Mouse (Mus musculus) thymus, postnatal 25 days (tissue): Measurements from ENCODE around the gene Egfem1.

Experiments used
- DNase-seq: peaks from one replicate; pipeline ENCODE4 v3.0.0; 2022

Egfem1 gene

DNA sequence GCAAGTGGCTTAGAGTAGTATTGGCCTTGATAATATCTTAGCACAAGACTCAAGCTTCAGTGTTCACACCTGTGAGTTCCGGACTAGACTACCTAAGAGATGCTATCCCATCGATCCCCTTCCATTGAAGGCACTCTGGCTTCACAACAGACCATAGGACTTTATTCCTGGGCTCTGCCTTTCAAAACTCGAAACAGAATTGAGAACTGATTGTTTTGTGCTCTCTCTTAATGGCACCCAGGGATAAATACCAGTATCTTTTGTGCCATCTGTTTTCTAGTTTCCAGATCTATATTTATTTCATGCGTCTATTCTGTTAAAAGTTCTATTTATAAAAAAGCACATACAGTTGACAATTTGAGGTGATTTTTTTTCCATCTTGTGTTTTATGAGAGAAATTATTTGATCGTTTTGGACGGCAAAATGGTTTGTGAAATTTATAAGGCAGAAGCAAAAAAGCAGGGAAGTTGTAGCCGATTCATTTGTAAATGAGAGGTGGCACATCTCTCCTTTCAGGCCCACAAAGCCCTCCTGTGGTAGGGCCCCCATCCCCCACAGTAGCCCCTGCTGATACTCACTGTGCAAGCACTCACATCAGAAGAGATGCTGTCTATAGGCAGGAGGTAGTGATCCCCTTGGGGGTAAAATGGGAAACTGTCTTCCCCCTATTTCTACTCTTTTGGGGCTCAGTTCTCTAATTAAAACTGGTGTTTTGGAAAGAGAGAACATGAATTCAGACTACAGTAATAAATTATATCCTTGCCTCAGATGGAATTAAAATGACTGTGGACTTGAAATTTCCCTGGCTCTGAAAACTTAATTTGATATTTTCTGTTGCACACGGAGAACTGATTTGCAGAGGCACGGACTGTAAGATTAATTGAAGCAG is 53.6 kb downstream of the Egfem1 start:
- DNase-seq = no peak

DNA sequence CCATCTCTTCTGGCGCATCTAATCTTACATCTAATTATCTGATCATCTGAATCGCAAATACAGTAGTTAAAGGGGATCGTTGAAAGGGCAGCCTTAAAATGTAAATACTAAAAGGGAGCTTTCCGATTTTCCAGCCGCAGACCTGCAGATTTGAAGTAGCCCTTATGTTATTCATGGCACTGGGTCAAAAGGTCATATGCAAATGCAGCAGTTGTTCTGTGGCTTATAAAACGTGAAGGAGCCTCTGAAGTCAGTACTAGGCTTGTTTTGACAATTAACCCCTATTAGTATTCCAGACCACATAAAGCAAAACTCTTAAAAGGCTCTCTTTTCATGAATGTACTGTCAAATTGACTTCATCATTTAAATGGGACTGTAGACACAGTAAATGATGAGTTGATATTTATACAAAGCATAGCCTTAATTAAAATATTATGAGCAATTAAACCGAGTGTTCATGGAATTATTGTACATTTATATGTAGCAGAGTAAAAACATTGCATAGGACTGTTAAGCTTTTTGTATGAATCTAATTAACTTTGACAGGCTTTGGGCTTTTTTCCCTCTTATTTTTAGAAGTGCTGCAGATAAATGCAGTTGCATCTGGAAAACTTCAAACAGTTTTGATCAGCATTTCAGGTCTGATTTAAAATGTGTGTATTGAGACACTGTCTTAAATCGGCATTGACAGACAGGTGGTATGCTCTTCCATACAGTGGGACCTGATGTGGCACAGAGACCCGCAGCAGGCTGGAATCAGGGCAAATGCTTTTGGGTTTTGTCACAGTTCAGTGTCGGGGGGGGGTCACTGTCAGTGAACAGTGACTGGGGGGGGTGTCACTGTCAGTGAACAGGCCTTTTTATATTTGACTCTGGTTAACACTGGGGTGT is 54.5 kb downstream of the Egfem1 start:
- no peak for DNase-seq

DNA sequence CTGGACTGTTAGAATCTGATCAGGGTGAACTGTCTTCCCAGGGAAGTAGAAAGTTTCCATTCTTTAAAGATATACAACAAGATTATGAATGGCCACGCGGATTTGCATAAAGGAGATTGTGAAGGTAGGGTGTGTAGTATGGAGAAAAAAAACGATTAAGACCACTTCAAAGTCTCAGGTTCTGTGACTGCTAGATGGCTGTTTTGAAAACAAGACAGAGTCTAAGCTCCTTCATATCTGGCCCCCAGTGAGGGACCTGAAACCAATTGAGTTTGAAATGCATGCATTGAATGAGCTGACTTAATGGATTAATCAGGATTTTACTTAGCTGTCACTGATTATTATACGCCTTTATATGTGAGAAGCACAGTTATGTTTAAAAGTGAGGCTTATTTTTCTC is 86.6 kb downstream of the Egfem1 start:
- DNase-seq = no peak

DNA sequence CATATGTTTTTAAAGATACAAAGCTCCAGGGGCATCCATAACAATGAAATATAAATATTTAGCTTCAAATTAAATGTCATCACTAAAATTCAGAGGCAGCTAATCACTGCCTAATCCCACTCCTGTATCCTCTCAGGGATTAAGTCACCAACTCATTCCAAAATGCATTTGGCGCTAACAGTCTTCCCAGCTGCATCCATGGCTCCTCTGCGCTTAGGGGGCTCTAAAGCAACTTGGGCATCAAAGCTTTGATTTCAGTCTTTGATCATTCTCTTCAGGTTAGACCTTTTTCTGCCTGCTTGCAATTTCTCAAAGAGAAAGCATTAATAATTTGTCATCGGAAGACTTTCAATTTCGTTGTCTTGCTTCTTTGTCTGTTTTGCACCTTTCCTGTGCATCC is 87.2 kb downstream of the Egfem1 start:
- DNase-seq = no peak

DNA sequence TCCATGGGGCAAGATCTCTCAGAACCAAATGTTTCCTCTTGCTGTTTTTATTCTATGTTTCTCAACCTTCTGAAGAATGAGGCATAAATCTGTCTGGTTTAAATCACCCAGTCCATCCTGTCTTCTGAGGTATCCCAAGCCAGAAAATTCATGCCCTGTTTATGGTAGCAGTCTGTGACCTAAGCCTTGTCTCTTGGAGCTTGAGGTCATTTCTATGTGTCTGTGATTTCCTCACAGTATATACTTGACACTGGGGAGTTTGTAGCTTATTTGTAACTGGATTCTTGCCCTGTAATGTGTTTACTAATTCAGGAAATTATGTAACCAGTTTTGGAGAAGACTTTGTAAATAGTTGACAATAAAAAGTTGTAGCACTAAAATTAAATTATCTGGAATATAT is 95.2 kb downstream of the Egfem1 start:
- DNase-seq = no peak

DNA sequence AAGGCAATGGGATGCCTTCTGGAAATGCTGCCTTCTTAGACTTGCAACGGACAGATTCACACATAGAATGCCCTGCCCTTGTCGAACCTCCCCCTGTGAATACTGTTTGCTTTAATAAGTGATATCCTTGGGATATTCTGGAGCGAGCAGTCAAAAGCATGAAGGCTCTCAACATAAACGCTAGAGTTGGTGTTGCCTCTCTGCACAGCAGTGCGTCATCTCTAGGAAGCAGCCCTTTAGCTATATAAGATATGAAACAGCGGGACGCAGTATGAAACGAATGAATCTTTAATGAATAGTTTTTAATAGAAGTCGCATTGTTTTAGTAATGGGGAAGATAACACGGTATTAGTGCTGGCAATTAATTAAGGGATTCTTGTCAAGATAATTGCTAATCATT is 101.2 kb downstream of the Egfem1 start:
- no peak for DNase-seq

DNA sequence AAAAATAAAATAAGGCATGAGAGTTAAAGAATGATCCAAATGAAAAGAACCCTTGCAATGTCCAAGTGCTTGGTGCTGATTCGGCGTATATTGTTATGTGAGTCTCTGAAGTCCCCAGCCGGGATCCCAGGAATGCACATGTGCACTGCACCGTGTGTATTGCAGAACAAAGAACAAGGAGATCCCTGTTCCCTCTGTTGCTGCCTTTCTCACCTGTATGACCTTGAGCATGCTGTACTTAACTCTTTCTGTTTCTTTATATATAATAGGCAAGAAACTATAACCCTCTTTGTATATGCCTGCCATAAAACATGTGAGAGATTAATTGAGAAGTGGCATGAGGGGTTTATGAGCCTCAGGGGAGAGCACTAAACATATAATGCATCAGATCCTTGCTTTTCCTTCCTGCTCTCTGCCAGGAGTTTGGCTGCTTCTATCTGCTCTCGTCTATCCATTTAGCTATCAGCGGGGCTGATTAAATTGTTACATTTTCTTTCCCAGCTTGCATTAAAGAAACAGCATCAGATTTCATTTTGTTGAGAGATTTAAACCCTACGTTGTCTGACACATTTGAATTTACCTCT is 101.9 kb downstream of the Egfem1 start:
- DNase-seq = no peak

DNA sequence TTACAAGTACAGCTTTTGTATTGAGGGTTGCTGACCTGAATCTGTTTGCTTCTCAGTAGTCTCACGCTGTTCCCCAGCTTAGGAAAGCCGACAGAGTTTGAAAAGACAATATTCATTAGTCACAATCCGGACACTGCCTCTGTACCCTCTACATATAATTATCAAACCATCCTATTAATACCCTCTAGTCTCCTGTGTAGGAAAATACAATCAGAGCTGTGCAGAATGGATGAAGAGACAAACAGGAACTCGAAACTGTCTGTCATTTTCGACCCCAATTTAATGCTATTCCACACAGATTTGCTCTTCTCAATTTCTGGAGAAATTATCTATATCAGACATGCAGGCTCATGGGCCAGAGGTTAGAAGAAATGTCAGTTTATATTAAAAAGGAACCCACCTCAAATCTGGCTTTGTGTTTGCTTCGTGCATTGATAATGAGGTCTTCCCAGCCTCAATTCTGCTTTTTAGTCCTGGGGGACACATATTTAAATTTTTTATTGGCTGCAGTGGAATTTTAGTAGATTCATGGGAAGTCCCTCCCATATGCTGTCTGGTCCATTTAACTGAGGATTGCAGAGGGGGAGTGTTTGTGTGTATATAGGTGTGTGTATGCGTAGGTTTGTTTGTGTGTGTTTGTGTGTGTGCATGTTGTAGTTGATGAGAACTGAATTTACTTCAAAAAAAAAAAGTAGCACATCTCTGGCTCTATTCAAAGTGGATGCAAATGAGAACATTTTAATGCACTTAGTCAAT is 102.8 kb downstream of the Egfem1 start:
- DNase-seq = no peak

DNA sequence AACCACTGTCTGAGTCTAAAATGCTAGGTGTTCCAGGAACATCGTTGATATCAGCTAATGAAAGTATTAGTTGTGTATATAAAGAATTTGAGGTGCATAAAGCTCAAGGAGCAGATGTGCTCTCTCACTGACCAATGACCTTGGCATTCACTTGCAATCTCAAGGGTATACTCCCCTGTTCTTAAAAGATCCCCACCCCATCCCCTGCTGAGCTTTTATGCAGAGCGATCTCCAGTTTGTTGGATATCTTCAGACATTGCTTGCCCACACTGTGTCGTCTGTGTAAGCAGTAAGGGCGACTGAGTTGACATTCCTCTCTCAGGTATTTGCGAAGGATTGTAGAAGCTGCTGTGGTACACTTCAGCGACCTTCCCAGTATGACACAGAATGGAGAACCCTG is 108.4 kb downstream of the Egfem1 start:
- no peak for DNase-seq

DNA sequence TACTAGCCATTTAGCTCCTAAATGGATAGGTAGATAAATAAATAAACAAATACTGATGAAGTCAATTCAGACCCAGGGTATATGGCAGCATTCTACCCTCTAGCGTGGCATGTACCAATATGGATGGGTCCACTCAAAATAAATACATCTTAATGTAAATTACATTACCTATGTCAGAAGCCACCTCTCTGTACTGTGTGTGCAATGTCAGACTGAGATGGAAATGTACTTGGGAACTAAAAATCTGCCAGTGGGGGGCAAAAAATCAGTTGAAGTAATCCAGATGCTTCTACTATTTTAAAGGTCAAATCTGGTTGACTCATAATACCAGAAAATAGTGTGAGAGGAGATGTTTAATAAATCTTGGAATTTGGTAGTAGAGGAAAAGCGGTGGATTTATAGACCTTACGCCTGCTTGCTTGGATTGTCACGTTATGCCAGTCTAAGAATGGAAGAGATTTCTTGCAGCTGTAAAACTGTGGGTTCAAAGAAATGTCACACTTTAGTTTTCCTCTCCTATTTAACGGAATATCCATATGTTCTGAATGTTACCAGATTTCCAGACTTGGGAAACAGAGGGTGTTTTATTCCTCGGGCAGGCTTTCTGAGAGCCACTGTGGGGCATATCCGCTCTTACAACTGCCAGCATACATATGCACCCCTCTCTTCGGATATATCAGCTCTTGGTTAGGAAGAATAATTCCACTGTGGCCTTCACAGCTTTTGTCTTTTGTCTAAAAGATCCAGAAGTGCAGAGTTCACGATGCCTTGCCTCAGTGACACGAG is 116.1 kb downstream of the Egfem1 start:
- DNase-seq = no peak

DNA sequence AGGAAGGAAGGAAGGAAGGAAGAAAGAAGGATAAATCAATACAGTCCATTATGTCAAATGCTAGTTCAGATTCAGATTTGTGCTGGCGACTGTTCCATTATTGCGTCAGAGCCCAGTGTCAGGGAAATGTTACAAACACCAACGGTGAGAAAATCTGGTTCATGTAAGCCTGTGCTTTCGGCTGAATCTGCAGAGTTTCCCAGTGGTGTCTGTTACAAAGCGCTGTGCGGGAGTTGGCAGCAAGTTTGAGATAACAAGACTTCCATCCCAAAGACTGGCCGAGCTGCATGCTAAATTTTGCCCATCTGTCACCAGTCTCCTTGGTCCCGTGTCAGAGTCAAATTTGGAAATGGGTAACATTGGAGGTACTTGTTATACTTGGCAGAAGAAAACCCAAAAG is 118.8 kb downstream of the Egfem1 start:
- DNase-seq = no peak

DNA sequence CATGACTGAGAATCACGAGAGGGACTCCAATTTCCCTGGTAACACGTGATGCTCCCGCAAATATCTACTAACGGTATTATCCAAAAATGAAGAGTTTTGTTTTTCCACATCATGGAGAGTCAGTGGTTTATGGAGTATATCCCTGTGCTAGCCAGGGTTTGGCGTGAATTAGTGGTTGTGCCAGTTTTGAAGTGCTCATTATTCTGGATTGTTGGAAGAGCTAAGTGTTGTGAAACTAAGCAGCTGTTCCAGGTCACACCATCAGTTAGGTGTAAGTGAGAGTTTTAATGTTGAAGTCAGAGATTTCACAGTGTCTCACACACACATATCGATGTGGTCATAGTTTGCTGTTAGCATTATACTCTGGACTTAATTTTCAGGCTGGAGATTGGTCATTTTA is 120.7 kb downstream of the Egfem1 start:
- no peak for DNase-seq

DNA sequence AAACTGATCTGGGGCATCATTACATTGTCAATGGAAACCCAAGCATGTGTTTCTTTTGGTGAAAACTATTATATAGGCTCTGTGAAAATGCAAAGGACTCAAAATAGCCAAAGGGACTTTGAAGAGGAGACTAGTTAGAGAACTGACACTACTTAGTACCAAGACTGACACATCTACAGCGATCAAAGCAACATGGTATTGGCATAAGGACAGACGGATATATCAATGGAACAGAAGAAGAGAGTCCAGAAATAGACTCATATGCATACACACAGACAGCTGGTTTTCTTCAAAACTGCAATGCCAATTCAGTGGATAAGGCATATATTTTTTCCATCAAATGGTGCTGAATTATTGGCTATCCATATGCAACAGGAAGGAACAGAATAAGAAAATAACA is 140.6 kb downstream of the Egfem1 start:
- no peak for DNase-seq

DNA sequence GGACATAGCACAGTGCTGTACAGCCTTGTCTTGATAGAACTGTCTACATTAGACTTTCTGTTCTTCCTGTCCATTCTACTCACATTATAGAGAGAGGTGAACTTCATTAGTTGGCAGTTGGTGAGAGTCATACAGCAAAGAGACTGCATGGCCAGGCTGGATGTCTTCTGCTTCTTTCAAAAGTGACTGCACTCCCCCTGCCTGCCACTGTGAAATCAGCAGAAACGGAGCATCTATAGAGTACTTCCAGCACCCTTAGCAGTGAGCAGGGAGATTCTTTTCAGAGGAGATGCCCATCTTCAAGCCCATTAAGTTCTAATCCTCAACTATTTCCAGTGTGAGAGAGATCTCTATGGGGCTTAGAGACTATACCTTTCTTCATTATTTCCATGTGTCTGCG is 147.9 kb downstream of the Egfem1 start:
- DNase-seq = no peak

DNA sequence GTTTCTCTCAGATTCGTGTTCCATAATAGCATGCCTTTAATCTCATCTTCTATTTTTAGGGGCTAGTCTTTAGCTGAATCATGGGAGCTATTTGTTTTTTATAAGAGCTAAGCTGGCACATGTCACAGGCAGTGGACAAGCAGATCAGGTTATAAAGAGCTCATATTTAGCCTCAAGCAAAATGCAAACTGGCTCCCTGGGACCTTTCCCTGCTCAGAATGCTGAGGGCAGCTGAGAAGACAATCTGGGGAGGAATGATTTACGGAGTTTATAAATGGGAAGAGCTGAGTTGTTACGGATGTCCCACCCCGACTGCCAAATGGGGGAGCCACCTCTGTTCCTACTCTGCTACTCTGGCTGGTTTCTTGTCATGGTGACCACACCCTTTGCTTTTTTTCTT is 153.7 kb downstream of the Egfem1 start:
- no peak for DNase-seq

DNA sequence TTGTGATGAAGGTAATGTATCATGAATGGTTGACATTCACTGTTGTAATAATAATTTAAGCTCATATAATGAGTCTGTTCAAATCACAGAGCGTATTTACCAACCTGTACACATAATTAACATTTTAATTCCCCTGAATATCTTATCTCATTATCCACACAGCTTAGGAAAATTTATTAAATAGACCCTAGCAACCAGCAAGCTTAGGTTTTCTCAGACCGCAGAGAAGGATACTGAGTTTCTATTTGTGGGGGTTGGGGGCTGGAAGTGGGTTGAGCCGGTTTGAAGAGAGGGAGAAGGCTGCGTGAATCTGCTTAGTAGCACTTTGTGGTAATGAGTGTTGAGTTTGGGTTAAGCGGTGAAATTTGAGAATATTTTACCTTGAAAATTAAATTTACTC is 154.7 kb downstream of the Egfem1 start:
- no peak for DNase-seq

DNA sequence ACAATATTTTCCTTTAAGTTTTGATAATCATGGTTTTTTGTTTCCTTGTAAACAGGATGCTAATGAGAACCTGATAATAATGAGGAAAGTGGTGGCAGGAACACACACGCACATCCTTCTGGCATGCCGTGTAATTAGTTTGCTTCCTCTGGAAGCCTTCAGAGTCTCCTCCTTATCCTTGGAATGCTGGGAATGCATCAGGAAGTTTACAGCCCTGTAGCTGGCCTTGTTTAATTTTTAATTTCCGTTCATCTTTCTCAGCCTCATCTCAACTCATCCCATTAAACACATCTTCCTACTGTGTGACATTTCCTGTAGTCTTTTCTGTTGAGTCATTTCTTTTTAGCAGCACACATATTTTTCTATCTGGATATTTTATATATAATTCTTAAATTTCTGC is 161.8 kb downstream of the Egfem1 start:
- no peak for DNase-seq

DNA sequence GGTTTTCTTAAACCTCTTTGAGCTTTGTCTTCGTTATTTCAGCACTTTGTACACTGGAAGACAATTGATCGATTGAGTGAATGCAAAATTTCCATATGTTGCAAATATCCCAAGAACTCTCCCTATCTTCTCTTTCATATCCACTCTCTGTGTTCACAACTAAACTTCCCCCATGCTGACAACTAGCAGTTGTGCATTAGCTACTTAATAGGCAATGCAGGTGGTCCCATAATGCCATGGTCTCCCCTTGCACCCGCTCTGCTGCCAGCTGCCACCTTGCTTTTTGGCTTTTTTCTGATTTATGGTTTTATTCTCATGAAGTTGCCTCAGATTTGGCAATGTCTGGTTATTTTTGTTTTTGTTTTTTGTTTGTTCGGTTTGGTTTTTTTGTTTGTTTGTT is 209.8 kb downstream of the Egfem1 start:
- DNase-seq = no peak

DNA sequence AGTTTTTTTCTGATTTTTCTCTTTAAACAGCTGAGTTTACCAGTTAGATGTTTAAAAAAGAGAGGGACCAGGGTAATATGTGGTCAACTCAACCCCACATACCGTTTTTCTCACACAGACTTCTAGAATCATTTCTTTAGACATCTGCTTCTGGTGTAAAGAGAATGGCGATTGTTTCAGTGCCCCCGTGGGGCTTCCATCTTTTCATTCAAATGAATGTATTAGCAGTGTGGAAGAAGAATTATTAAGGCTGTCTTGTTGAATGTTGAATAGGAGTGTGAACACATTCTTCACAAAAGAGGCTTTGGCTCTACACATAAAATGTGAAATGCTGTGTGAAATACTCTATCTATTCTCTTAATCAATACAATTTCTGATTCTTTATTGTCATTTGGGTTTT is 210.4 kb downstream of the Egfem1 start:
- no peak for DNase-seq

DNA sequence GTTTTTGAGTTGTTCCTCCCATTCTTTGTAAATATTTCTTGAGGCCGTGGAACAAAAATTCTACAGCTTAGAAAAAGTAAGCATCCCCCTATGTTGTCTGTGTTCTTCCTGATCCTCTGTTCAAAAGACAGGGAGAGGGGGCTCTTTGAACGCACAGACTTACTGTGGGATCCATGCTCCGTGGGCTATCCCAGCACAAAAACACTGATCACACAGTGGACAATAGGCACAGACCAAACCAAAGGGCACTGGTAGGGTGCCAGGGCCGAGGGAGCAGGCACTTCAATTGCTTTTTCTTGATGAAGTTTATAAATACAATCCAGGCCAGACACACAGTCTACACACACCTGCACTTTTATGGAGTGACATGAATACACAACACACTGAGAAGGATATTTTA is 211.4 kb downstream of the Egfem1 start:
- no peak for DNase-seq

DNA sequence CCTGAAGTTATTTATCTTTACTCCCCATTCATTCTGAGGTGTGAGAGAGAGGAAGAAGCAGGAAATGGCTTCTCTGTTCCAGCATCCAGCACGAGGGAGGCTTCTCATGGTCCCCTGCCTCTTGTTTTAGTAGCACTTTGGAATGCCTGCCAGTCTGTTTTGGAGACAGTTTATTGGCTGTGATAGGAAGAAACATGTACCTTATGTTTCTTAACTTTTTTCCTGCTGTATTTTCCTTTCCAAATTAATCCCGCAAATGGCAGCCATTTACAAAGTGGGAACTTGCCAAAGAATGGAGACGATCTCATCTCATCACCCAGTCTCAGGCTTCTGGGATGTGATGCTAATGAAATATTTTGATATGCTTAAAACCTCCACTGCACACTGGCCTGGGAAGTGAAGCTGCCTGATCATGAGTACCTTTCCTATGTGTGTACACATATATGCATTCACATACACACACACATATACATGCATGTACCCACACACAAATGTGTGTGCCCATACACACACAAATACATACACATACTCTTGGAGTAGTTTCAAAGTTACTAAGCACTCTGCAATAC is 260.5 kb downstream of the Egfem1 start:
- no peak for DNase-seq

DNA sequence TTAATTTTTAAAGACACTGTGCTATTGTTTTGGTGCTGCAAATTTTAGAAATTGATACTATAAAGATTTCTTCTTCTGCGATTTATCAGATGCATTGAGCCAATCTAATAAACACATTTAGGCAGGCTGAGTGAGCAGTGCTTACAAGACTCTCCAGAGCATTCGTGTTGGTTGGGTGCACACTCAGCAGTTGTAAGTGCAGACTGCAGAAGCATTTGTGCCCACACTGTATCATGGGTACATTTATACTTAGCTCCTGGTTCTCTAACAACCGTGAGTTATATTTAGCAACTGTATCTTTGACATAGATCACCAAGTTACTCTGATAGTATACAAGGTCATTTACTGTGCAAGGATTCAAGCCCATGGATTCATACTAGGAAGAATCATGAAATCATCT is 264.0 kb downstream of the Egfem1 start:
- DNase-seq = no peak
